ENCODE assay signal across 13 mouse cellular contexts in genomic region chr12:118661214-118661486, GRCm38 (mm10).
DNase-seq lines count a peak whose midpoint lies in the region; ATAC-seq and TF ChIP-seq lines count a peak whose summit lies in the region.
"Had no signal": no experiment of that assay in that cellular context is flagged by ENCODE, and none has a peak within 500 bp of the region (broad histone marks: within the 10 kb centered on the region; RNA-seq: fewer than 3 reads in every experiment).

No protein-coding gene starts in this region.

- no peak for TF ChIP-seq CTCF in lung, adult 2 months (IDR thresholded peaks at IDR 0.05; ENCODE audit: insufficient read depth, low read length)

- ATAC-seq in hindbrain, embryonic 11.5 days (ENCODE audit: low FRiP score): peak; percentile 54
- no peak for ATAC-seq in midbrain, embryonic 15.5 days (replicated peaks)
- ATAC-seq in inflammation-experienced regulatory T-cells, adult 6 months: no peak
- ATAC-seq: intestine, embryonic 16.5 days had no signal

- H3K4me3 ChIP-seq in heart, embryonic 10.5 days: peak overlapping the region; percentile 35
- no peak overlapping the region for H3K4me3 ChIP-seq in hindbrain, embryonic 11.5 days (ENCODE audit: low read depth, low read length)
- H3K4me3 ChIP-seq in midbrain, embryonic 15.5 days: no peak overlapping the region
- H3K4me3 ChIP-seq in lung, adult 2 months (replicated peaks; ENCODE audit: extremely low read depth, low read depth, low read length): no peak overlapping the region
- H3K4me3 ChIP-seq: liver, embryonic 15.5 days; megakaryocyte, embryonic 14.5 days had no signal

- WGBS in heart, embryonic 10.5 days: 9% methylated on average over 5 of the region's 5 CpGs
- 3% methylated on average over 5 of the region's 5 CpGs for WGBS in hindbrain, embryonic 11.5 days
- WGBS in midbrain, embryonic 15.5 days: 2% methylated on average over 5 of the region's 5 CpGs
- 14% methylated on average over 5 of the region's 5 CpGs for WGBS in lung, adult 2 months

- intact Hi-C loops in left cerebral cortex, postnatal 36 days (cut with DNase I): no loop called here

- H3K4me2 ChIP-seq in hindbrain, embryonic 11.5 days (replicated peaks; ENCODE audit: low read depth, low read length): no peak overlapping the region; the same call in 1 of the 2 replicates
- H3K4me2 ChIP-seq in midbrain, embryonic 15.5 days: peak overlapping the region; percentile 9; the same call in 1 of the 2 replicates
- H3K4me2 ChIP-seq: liver, embryonic 15.5 days had no signal

- no peaks in the 10 kb centered on the region for H3K9me3 ChIP-seq in heart, embryonic 10.5 days
- H3K9me3 ChIP-seq in hindbrain, embryonic 11.5 days (ENCODE audit: control insufficient read depth, low read length): no peaks in the 10 kb centered on the region
- no peaks in the 10 kb centered on the region for H3K9me3 ChIP-seq in midbrain, embryonic 15.5 days
- H3K9me3 ChIP-seq: liver, embryonic 15.5 days had no signal

- no peak for TF ChIP-seq POLR2A in lung, adult 2 months (IDR thresholded peaks at IDR 0.05; ENCODE audit: borderline replicate concordance, extremely low read depth, low read depth, low read length)

- no peak overlapping the region for H3K27ac ChIP-seq in heart, embryonic 10.5 days
- no peak overlapping the region; the same call in 1 of the 2 replicates for H3K27ac ChIP-seq in hindbrain, embryonic 11.5 days (ENCODE audit: low read depth, low read length)
- no peak overlapping the region for H3K27ac ChIP-seq in midbrain, embryonic 15.5 days
- H3K27ac ChIP-seq: liver, embryonic 15.5 days had no signal

- no peaks in the 10 kb centered on the region for H3K36me3 ChIP-seq in heart, embryonic 10.5 days
- H3K36me3 ChIP-seq in hindbrain, embryonic 11.5 days (ENCODE audit: control insufficient read depth, insufficient read depth, low read length): no peaks in the 10 kb centered on the region
- no peaks in the 10 kb centered on the region for H3K36me3 ChIP-seq in midbrain, embryonic 15.5 days (replicated peaks)
- H3K36me3 ChIP-seq: liver, embryonic 15.5 days had no signal

- H3K27me3 ChIP-seq in heart, embryonic 10.5 days (ENCODE audit: insufficient read depth, poor library complexity, severe bottlenecking): peaks cover 17% of the 10 kb centered on the region
- peaks cover 29% of the 10 kb centered on the region for H3K27me3 ChIP-seq in hindbrain, embryonic 11.5 days (ENCODE audit: control insufficient read depth, insufficient read depth, low read length)
- peaks cover 46% of the 10 kb centered on the region for H3K27me3 ChIP-seq in midbrain, embryonic 15.5 days (replicated peaks)

- H3K9ac ChIP-seq in hindbrain, embryonic 11.5 days (ENCODE audit: low read depth, low read length): no peak overlapping the region
- no peak overlapping the region for H3K9ac ChIP-seq in midbrain, embryonic 15.5 days
- H3K9ac ChIP-seq: liver, embryonic 15.5 days had no signal

- no peaks in the 10 kb centered on the region for H3K4me1 ChIP-seq in heart, embryonic 10.5 days
- no peaks in the 10 kb centered on the region for H3K4me1 ChIP-seq in hindbrain, embryonic 11.5 days (replicated peaks; ENCODE audit: control insufficient read depth, insufficient read depth, low read length)
- peaks cover 19% of the 10 kb centered on the region for H3K4me1 ChIP-seq in midbrain, embryonic 15.5 days
- H3K4me1 ChIP-seq in lung, adult 2 months (ENCODE audit: control insufficient read depth, insufficient read depth, low read length): no peaks in the 10 kb centered on the region
- H3K4me1 ChIP-seq: liver, embryonic 15.5 days had no signal

- DNase-seq in heart, embryonic 10.5 days (ENCODE audit: low spot score): no peak
- no peak for DNase-seq in heart, adult 8-10 months (ENCODE audit: low spot score)
- DNase-seq in embryo, embryonic 11 days: peak; percentile 65
- no peak for DNase-seq in hindbrain, embryonic 11.5 days (ENCODE audit: low spot score)
- DNase-seq in lung, adult 2 months: no peak
- DNase-seq in left cerebral cortex, postnatal 36 days (ENCODE audit: low spot score in 2 of 2): no peak
- DNase-seq: adrenal gland, adult 8-10 months; cerebellum, adult 9-11 months had no signal
